Mouse (Mus musculus) liver, embryonic 14.5 days (tissue): ENCODE data around the gene Pts.

Experiments used
- CTCF ChIP-seq: IDR thresholded peaks from 2 replicates; pipeline ENCODE4 v1.5.1; 2016; ENCODE audit warnings: antibody characterized with exemption, low read depth, control low read depth
- EP300 ChIP-seq: IDR thresholded peaks from 2 replicates; pipeline ENCODE4 v1.6.1; 2016; ENCODE audit warnings: antibody characterized with exemption, low read depth

GRCm38 (mm10) chr9:50500467-50500973, 28.0 kb downstream of the Pts start:
- no peak for TF ChIP-seq CTCF
- no peak for TF ChIP-seq EP300
